Mouse (Mus musculus) kidney, postnatal 14 days (tissue): ENCODE measurements around the gene Vps35l.
A peak's percentile ranks its signal among the peaks of the same experiment; 100 is the strongest.

Source experiments
- DNase-seq: peaks from one replicate; pipeline ENCODE4 v3.0.0; 2022; ENCODE audit warnings: mixed read lengths

Gene Vps35l

GRCm38 (mm10) chr7:118738730-118739129 lies 1.3 kb upstream of the Vps35l start:
- no peak for DNase-seq

GRCm38 (mm10) chr7:118740532-118741338 lies 709 bp downstream of the Vps35l start:
- DNase-seq, result peak; percentile 97

GRCm38 (mm10) chr7:118742278-118742677 lies 2.3 kb downstream of the Vps35l start:
- no peak for DNase-seq

GRCm38 (mm10) chr7:118744766-118745165 lies 4.7 kb downstream of the Vps35l start:
- DNase-seq, result no peak

- no peak for DNase-seq
These were observed 8.1 kb downstream of the Vps35l start for GRCm38 (mm10) chr7:118747891-118748672.

GRCm38 (mm10) chr7:118749706-118750105 lies 9.7 kb downstream of the Vps35l start:
- no peak for DNase-seq

GRCm38 (mm10) chr7:118751625-118752024 lies 11.6 kb downstream of the Vps35l start:
- DNase-seq, result no peak

GRCm38 (mm10) chr7:118755756-118756155 lies 15.7 kb downstream of the Vps35l start:
- no peak for DNase-seq

- no peak for DNase-seq
These were observed 16.7 kb downstream of the Vps35l start for GRCm38 (mm10) chr7:118756490-118757265.

GRCm38 (mm10) chr7:118758369-118758768 lies 18.3 kb downstream of the Vps35l start:
- DNase-seq, result no peak

GRCm38 (mm10) chr7:118759372-118759771 lies 19.3 kb downstream of the Vps35l start:
- DNase-seq, result no peak

GRCm38 (mm10) chr7:118763939-118764338 lies 23.9 kb downstream of the Vps35l start:
- no peak for DNase-seq

GRCm38 (mm10) chr7:118764725-118765124 lies 24.7 kb downstream of the Vps35l start:
- no peak for DNase-seq

GRCm38 (mm10) chr7:118765604-118766003 lies 25.6 kb downstream of the Vps35l start:
- peak; percentile 57 for DNase-seq

GRCm38 (mm10) chr7:118766119-118766833 lies 26.2 kb downstream of the Vps35l start:
- DNase-seq, result peak; percentile 73

GRCm38 (mm10) chr7:118766834-118767224 lies 26.8 kb downstream of the Vps35l start:
- no peak for DNase-seq

GRCm38 (mm10) chr7:118769208-118769607 lies 29.2 kb downstream of the Vps35l start:
- no peak for DNase-seq

GRCm38 (mm10) chr7:118769655-118770054 lies 29.6 kb downstream of the Vps35l start:
- no peak for DNase-seq

- no peak for DNase-seq
These were observed 33.0 kb downstream of the Vps35l start for GRCm38 (mm10) chr7:118773027-118773426.

- DNase-seq, result no peak
These were observed 36.0 kb downstream of the Vps35l start for GRCm38 (mm10) chr7:118775991-118776390.

GRCm38 (mm10) chr7:118776491-118776890 lies 36.5 kb downstream of the Vps35l start:
- DNase-seq, result no peak

- no peak for DNase-seq
These were observed 37.8 kb downstream of the Vps35l start for GRCm38 (mm10) chr7:118777598-118778394.
